Mouse (Mus musculus) embryonic facial prominence, embryonic 11.5 days (tissue): ENCODE measurements around the gene Hip1r. TPM values are rescaled to one million over a fixed set of nuclear protein-coding genes. Genes with fewer than 3 reads are reported as not detected.
A peak's percentile ranks its signal among the peaks of the same experiment; 100 is the strongest.

Experiments
- ATAC-seq: fragments of 200-750 bp; cut with Nextera tagmentation; replicated peaks from 2 replicates; pipeline ENCODE4 v1.8.0; 2017; ENCODE audit warnings: low read depth; ENCODE audit not compliant: insufficient number of reproducible peaks, low FRiP score, low TSS enrichment
- DNase-seq: peaks from one replicate; pipeline ENCODE4 v3.0.0-alpha.2; 2015; ENCODE audit warnings: low spot score
- H3K27ac ChIP-seq: fragments of 300-500 bp; sonication (generic); replicated peaks from 2 replicates; pipeline ENCODE4 v1.5.1; 2014; ENCODE audit warnings: mild to moderate bottlenecking, low read depth, low read length, control low read depth
- H3K27me3 ChIP-seq: fragments of 300-500 bp; sonication (generic); 2 replicates; pipeline ENCODE4 v1.6.1; 2014; ENCODE audit warnings: mild to moderate bottlenecking, low read length, moderate library complexity, mixed read lengths; ENCODE audit not compliant: control insufficient read depth, insufficient read depth
- H3K36me3 ChIP-seq: fragments of 300-500 bp; sonication (generic); replicated peaks from 2 replicates; pipeline ENCODE4 v1.6.1; 2014; ENCODE audit warnings: low read depth, mild to moderate bottlenecking, low read length, moderate library complexity, mixed read lengths; ENCODE audit not compliant: control insufficient read depth, insufficient read depth
- H3K4me1 ChIP-seq: fragments of 300-500 bp; sonication (generic); 2 replicates; pipeline ENCODE4 v1.6.1; 2014; ENCODE audit warnings: low read length, mixed read lengths; ENCODE audit not compliant: control insufficient read depth, insufficient read depth
- H3K4me2 ChIP-seq: fragments of 300-500 bp; sonication (generic); 2 replicates; pipeline ENCODE4 v1.6.1; 2014; ENCODE audit warnings: low read depth, mild to moderate bottlenecking, control low read depth, low read length, moderate library complexity
- H3K4me3 ChIP-seq: fragments of 300-500 bp; sonication (generic); 2 replicates; pipeline ENCODE4 v1.5.1; 2014; ENCODE audit warnings: low read depth, low read length, control low read depth
- H3K9ac ChIP-seq: fragments of 300-500 bp; sonication (generic); replicated peaks from 2 replicates; pipeline ENCODE4 v1.6.1; 2014; ENCODE audit warnings: mild to moderate bottlenecking, control low read depth, low read length
- H3K9me3 ChIP-seq: fragments of 300-500 bp; sonication (generic); replicated peaks from 2 replicates; pipeline ENCODE4 v1.6.1; 2016; ENCODE audit warnings: mild to moderate bottlenecking, low read length, inconsistent platforms, mixed read lengths; ENCODE audit not compliant: control insufficient read depth
- WGBS: fragments of 180-500 bp; shearing (Covaris S2); extraction: QIAGEN DNeasy Blood & Tissue Kit; methylation state at CpG from one replicate; pipeline ENCODE4 v1.1.7; 2014; 5-methylcytosine and 5-hydroxymethylcytosine counted together
- polyA plus RNA-seq: library from polyadenylated mRNA; unstranded; fragments of >200 nt; fragmentation: Nextera tagmentation; extraction: Ambion mirVana; gene quantifications from 2 replicates; pipeline ENCODE4 v1.2.1, GENCODE M21; 2014

Hip1r gene
- polyA plus RNA-seq, 1 experiment from 2014 or later, result 3.0 TPM

DNA sequence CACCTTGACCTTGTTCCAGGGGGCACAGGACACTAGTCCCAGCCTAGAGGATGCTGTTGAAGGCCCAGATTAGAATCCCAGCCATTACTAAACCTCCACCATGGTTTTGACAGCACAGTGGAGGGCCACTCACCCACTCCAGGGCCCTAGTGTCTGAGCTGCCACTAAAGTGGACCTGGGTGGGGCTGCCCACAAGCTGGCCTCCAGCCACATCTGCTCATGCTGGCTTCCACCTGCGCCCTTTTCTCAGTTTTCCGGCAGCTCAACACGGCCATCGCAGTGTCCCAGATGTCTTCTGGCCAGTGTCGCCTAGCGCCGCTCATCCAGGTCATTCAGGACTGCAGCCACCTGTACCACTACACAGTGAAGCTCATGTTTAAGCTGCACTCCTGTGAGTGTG, 21.0 kb downstream of the Hip1r start:
- H3K27me3 ChIP-seq, result no peaks in the 10 kb centered on the region
- no peak overlapping the region for H3K27ac ChIP-seq
- no peak overlapping the region for H3K4me3 ChIP-seq
- no peaks in the 10 kb centered on the region for H3K9me3 ChIP-seq
- H3K4me1 ChIP-seq, result no peaks in the 10 kb centered on the region
- no peak overlapping the region for H3K4me2 ChIP-seq
- WGBS, result 90% methylated on average over 7 of the region's 7 CpGs
- H3K36me3 ChIP-seq, result no peaks in the 10 kb centered on the region
- DNase-seq (no peak), ATAC-seq (no peak)
- no peak overlapping the region for H3K9ac ChIP-seq

DNA sequence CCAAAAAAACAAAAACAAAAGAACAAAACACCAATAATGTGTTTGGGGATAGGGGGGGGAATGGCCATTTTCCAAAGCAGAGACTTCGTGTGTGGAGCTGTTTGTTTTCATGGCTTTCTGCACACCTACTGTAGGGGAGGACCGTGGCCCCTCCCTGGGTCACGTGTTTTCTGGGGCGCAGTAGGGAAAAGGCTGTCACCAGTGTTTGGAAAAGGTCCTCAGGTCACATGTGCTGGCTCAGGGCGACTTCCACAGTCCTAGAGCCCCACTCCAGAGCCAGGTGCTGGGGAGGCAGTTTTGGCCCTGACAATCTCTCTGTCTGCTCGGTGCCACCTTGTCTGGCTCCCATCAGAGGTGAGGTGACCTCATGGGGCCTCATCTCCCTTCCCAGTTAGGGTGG, 22.0 kb downstream of the Hip1r start:
- Histone ChIP-seq H3K9me3 (no peaks in the 10 kb centered on the region), H3K4me2 (no peak overlapping the region), H3K4me1 (no peaks in the 10 kb centered on the region), H3K4me3 (no peak overlapping the region), H3K36me3 (no peaks in the 10 kb centered on the region), H3K9ac (no peak overlapping the region), H3K27ac (no peak overlapping the region), H3K27me3 (no peaks in the 10 kb centered on the region)
- no peak for ATAC-seq
- WGBS, result 72% methylated on average over 6 of the region's 6 CpGs
- DNase-seq, result no peak

DNA sequence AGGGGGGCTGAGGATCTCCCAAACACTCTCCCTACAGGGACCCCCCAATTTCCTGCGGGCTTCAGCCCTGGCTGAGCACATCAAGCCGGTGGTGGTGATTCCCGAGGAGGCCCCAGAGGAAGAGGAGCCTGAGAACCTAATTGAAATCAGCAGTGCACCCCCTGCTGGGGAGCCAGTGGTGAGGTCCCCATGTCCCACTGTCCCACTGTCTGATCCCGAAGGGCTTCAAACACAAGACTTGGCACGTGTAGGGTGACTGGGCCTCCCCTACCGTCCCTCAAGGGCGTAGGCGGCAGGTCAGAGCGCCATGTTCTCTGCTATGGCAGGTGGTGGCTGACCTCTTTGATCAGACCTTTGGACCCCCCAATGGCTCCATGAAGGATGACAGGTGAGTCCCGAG, 22.8 kb downstream of the Hip1r start:
- no peaks in the 10 kb centered on the region for H3K27me3 ChIP-seq
- no peaks in the 10 kb centered on the region for H3K36me3 ChIP-seq
- H3K4me2 ChIP-seq, result no peak overlapping the region
- DNase-seq (no peak), ATAC-seq (no peak)
- WGBS, result 84% methylated on average over 10 of the region's 10 CpGs
- H3K4me1 ChIP-seq, result no peaks in the 10 kb centered on the region
- no peak overlapping the region for H3K4me3 ChIP-seq
- H3K9ac ChIP-seq, result no peak overlapping the region
- no peaks in the 10 kb centered on the region for H3K9me3 ChIP-seq
- no peak overlapping the region for H3K27ac ChIP-seq

DNA sequence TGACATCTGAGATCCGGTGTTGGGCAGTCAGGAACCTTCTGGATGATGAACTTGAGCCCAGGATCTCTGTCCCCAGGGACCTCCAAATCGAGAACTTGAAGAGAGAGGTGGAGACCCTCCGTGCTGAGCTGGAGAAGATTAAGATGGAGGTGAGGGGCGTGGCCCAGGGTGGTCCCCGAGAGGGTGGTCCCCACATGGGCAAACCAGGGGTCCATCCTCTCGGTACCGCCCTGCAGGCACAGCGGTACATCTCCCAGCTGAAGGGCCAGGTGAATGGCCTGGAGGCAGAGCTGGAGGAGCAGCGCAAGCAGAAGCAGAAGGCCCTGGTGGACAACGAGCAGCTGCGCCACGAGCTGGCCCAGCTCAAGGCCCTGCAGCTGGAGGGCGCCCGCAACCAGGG, 23.3 kb downstream of the Hip1r start:
- no peaks in the 10 kb centered on the region for H3K9me3 ChIP-seq
- H3K4me3 ChIP-seq, result no peak overlapping the region
- H3K36me3 ChIP-seq, result no peaks in the 10 kb centered on the region
- no peaks in the 10 kb centered on the region for H3K4me1 ChIP-seq
- ATAC-seq (no peak), DNase-seq (no peak)
- H3K9ac ChIP-seq, result no peak overlapping the region
- 88% methylated on average over 14 of the region's 14 CpGs for WGBS
- H3K27me3 ChIP-seq, result no peaks in the 10 kb centered on the region
- H3K27ac ChIP-seq, result no peak overlapping the region
- no peak overlapping the region for H3K4me2 ChIP-seq

DNA sequence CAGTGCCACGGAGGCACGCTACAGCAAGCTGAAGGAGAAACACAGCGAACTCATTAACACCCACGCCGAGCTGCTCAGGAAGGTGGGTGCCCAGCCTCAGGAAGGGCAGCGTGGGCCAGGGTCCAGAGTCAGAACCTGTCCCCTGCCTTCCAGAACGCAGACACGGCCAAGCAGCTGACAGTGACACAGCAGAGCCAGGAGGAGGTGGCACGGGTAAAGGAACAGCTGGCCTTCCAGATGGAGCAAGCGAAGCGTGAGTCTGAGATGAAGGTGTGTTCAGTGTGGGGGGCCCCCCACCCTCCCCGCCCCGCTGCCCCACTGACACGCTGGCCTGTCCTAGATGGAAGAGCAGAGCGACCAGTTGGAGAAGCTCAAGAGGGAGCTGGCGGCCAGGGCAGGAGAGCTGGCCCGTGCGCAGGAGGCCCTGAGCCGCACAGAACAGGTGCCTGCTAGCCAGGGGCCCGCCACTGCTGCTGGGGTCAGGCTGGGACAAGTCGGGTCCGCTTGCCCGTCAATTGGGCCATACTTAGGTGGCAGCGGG, 23.9 kb downstream of the Hip1r start:
- no peak overlapping the region for H3K27ac ChIP-seq
- no peak overlapping the region for H3K9ac ChIP-seq
- H3K4me2 ChIP-seq, result no peak overlapping the region
- DNase-seq, result no peak
- WGBS, result 84% methylated on average over 24 of the region's 24 CpGs
- no peaks in the 10 kb centered on the region for H3K9me3 ChIP-seq
- no peaks in the 10 kb centered on the region for H3K4me1 ChIP-seq
- no peaks in the 10 kb centered on the region for H3K27me3 ChIP-seq
- ATAC-seq, result no peak
- no peaks in the 10 kb centered on the region for H3K36me3 ChIP-seq
- no peak overlapping the region for H3K4me3 ChIP-seq

DNA sequence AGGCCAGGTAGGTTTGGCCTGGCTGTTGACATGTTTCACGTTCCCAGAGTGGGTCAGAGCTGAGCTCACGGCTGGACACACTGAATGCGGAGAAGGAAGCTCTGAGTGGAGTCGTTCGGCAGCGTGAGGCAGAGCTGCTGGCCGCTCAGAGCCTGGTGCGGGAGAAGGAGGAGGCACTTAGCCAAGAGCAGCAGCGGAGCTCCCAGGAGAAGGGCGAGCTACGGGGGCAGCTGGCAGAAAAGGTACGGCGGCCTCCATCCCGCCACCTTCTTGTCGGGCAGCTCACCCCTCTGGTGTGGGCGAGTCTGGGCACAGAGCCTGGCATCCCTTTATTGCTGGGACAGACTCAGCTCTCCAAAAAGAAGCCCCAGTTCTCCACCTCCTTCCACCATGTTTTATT, 24.4 kb downstream of the Hip1r start:
- Histone ChIP-seq H3K9me3 (no peaks in the 10 kb centered on the region), H3K9ac (no peak overlapping the region), H3K4me2 (no peak overlapping the region), H3K27me3 (no peaks in the 10 kb centered on the region), H3K27ac (no peak overlapping the region), H3K4me3 (no peak overlapping the region), H3K4me1 (no peaks in the 10 kb centered on the region), H3K36me3 (no peaks in the 10 kb centered on the region; the same call in 1 of the 2 replicates)
- DNase-seq, result no peak
- ATAC-seq, result no peak
- 85% methylated on average over 16 of the region's 16 CpGs for WGBS

DNA sequence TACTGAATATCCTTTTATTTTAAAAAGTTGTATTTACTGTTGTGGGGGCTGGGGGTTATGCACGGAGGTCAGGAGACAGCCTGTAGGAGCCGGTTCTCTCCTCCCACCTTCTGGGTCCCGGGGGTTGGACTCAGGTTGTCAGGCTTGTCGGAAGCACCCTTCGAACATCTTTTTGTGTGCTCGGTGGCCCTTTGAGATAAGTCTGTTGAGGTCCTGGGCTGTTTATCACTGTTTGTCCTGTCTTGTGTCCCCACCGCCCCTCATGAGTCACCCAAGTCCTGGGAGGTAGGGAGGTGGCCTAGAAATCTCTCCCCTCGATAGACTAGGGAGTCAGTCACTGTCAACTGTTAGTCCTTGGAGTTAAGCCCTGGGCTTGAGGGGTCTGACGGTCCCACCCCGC, 24.9 kb downstream of the Hip1r start:
- Histone ChIP-seq H3K4me2 (no peak overlapping the region), H3K27me3 (no peaks in the 10 kb centered on the region), H3K27ac (no peak overlapping the region), H3K4me1 (no peaks in the 10 kb centered on the region), H3K36me3 (no peaks in the 10 kb centered on the region; the same call in 1 of the 2 replicates), H3K9ac (no peak overlapping the region), H3K9me3 (no peaks in the 10 kb centered on the region), H3K4me3 (no peak overlapping the region)
- DNase-seq, result no peak
- WGBS, result 87% methylated on average over 10 of the region's 10 CpGs
- no peak for ATAC-seq

DNA sequence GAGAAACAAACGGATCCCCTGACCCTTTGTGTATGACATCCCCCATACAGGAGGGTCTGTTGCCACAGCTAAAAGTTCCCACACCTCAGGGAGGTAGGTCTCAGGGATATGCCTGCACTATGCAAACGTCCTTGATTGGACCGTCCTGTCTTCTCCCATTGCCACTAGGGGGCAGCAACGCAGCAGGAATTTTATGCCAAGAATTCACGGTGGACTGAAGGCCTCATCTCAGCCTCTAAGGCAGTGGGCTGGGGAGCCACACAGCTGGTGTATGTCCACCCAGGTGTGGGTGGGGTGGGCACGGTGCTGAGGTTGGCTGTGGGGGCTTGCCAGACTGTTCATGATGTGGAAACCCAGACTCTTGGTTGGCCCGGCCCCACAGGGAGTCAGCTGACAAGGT, 27.4 kb downstream of the Hip1r start:
- Histone ChIP-seq H3K4me3 (no peak overlapping the region), H3K9ac (no peak overlapping the region), H3K9me3 (no peaks in the 10 kb centered on the region), H3K27ac (no peak overlapping the region), H3K4me1 (no peaks in the 10 kb centered on the region), H3K27me3 (no peaks in the 10 kb centered on the region), H3K4me2 (no peak overlapping the region), H3K36me3 (peaks cover 9% of the 10 kb centered on the region)
- WGBS, result 13% methylated on average over 7 of the region's 7 CpGs
- ATAC-seq, result peak; percentile 54
- DNase-seq, result peak; percentile 93
